Mouse (Mus musculus) right cerebral cortex, postnatal 14 days (tissue): ENCODE measurements around the gene Ctrc.

ENCODE experiments used
- DNase-seq: peaks from one replicate; pipeline ENCODE4 v3.0.0; 2022

The Ctrc gene

DNA sequence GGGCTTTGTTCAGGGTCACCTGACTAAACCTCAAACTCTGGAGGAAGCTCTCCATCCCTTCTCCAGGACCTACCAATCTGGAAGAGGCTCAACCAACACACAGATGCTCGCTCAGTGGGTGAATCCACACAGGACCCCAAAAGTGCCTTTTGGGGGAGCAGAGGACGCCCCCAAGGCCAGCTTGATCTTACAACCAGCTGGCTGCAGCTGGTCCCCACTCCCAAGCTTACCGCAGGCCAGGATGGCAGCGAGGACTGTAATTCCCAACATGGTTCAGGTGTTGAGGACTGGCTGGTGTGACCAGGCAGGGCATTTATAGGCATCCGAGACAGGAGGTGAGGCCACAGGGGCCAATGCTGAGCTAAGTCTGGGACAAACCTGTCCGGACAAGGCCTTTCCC is at the start of gene Ctrc:
TSS of gene Ctrc (minus strand) at position 361 of the 400 bp plus-strand sequence.
- no peak for DNase-seq

DNA sequence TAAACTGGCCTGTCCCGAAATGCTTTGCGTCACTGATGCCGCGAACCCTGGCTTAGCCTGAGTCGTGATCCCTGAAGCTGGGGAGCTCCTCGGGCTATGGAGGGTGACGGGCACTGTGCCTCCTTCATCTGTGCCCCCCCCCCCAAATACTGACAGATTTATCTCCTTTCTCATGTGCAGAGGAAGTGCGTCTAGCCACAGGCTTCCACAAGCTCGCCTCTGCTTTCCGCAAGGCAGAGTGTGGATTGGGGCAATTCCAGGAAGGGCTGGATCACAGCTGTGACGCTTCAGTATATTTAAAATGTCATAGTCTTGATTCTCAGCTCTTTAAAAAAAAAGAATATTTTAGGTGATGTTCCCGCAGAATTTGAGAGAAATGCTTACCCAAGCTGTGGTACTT is 49.6 kb upstream of the Ctrc start:
- peak; percentile 47 for DNase-seq

DNA sequence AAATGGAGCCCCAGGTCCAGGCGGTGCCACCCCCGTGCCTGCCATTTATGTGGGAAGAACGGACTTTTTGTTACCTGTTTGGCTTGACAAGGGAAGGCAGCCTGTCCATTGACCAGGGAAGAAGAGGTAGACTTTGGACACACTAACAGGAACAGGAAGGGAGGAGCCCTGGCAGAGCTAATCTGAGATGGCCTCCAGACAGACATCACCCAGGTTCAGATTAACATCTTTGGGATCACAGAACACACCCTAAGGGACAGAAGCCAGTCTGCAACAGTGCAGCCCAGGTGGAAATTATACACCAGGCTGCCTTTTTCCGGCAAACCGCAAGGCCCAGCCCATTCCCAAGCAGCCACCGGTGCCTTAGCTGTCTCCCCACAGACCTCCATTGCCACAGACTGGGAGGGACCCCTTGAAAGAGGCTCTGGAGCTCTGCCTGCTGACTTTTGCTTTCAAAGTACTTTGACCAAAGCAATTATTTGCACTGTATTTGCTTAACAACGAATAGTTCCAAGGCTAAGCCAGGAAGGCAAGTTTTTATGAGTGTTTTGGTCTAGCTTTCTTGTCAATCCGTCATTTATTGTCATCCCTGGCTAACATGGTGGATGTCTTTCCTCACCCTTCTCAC is 47.1 kb upstream of the Ctrc start:
- DNase-seq: no peak

DNA sequence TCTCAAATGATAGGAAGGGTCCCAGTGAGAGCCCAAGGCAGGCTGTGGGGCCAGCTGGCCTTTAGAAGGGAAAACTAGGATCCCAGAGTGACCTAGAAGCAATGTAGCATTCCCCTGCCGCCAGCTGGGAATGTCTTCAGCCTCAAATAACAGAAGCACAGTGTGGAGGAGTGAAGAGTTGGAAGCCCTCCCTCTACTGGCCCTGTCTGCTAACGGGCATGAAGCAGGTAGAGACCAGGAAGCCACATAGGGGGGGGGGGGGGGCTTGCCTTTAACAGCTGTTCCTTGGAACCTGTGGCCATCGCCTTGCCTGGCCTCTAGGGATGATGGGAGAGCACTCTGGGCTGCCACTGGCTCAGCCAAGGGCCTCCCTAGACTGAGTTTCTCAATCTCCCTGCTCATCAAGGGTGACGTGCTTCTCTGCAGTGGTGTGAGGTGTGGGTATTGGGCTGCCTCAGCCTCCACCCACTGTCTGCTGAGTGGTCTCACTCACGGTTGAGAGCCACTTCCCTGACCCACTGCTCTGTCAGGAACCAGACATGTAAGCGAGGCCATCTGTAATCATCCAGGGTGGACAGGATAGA is 40.3 kb upstream of the Ctrc start:
- no peak for DNase-seq

DNA sequence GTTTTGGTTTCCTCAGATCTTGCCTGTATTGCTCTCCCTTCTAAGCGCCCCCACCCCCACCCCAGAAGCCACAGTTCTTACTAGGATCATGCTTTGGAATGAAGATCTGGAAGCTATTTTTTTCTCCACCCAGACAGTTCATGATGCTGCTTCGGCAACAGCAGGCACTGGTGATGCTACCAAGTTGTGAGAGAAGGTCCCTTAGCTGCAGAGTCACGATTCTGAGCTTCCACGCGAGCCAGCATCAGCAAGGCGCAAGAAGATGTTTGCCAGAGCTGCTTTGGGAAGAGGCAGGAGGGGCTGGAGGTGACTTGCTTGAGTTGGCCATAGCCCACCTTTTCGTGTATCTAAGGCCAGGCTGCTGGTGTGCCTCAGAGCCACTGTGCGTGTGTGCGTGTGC is 39.3 kb upstream of the Ctrc start:
- DNase-seq: no peak

DNA sequence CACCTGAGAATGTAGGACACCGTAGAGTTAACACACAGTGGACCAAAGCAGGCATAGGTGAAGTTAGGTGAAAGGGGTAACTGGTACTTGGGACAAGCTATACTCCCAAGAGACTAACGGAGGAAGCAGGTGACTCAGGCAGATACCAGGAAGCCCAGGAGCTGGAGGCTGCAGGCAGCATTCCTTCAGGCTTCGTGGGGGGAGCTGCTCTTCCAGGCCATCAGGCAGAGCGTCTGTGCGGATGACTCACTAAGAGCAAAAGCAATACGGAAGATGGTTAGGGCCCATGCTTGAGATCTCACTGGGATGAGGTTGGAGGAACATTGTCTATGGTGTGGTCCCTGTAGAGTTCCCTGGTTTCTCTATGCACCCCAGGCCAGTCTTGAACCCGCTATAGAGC is 36.7 kb upstream of the Ctrc start:
- no peak for DNase-seq

DNA sequence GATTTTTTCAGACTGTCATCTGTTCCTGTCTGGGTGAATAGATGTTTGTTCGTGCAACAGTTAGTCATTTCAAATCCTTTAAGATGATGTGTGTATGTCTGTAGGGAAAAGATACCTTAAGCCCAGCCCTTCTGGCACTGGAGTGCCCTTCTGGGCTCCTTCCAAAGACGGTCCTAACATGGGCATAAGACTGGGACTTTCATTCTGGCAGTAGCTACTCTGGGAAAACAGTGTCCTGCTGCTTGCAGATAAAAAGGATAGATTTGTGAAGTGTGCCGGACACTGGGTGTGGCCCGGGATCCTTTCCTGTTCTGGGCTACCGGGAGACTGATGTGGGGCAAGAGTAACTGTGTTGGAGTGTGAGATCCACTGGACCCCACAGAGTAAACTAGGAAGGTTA is 35.8 kb upstream of the Ctrc start:
- no peak for DNase-seq

DNA sequence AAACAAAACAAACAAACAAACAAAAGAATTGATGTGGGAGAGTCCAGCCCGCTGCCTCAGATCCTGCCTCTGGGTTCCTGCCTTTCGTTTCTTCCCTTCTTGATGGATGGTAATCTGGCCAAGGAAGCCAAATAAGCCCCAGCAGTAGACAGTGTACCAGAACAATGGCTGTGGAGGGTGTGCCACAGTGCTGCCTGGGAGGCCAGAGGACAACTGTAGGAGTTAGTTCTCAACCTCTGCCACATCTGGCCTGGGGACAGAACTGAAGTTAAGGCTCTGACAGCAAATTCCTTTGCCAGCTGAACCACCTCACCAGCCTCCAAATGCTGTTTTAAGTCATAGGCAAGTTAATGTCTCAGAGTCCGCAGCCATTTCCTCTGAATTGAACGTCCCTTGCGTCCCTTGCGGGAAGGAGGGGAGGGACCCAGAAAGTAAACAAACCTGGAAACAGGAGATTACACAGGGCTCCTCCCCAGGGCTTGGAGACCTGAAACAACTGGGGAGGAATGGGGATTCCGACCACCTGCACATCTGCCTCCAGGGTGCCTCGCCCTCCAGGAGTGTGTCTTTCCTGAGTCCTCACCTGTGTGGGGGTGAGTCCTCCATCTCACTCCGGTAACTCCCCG is 35.2 kb upstream of the Ctrc start:
- DNase-seq: no peak

DNA sequence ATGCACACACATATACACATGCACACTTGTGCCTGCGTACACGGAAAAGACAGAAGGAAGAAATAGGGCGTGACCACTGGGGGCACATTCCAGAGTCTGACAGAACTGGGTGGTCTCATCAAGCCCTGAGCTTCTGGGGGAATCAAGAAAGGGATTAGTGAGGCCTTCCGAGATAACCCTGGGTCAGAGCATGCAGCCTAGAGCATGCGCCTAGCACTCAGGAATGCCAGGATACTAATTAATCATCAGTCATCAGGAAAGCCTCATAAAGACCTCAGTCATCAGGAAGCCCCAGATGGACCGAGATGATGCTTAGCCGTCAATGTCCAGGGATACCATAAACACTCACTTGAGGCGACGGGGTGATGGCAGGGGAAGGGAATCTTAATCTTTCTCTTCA is 33.7 kb upstream of the Ctrc start:
- no peak for DNase-seq

DNA sequence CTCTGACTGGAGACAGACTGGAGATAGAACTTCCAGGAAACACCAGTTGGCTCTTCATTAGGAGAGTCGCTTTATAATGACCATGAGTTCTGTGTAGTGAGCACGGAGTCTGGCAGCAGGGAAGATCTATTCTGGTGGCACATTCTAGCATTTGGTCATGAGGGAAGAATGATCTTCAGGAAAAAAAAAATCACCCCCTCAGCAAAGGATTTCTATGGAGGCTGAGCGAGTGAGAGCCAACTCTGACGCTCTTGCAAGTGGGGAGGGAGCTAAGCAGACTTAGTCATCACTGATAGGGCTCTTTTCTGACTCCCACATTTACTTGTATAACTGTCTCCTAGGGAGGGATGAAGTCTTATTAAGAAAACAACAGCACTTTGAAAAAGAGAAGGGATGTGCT is 32.9 kb upstream of the Ctrc start:
- no peak for DNase-seq

DNA sequence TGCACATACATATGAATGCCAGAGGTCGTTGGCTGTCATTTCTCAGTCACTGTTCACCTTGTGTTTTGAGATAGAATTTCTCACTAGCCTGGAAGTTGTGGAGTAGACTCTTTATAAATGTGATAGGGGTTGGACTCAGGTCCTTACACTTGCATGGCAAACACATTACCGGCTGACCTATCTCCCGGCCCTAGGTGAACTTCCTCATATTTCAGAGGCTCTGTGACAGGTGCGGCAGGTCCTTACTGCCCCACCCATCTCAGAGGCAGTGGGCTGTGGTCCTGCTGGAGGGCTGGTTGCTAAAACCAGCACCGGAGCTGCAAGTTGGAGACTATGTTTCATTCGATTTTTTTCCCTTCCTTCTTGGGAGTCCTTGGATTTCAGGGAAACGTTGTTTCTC is 32.5 kb upstream of the Ctrc start:
- no peak for DNase-seq

DNA sequence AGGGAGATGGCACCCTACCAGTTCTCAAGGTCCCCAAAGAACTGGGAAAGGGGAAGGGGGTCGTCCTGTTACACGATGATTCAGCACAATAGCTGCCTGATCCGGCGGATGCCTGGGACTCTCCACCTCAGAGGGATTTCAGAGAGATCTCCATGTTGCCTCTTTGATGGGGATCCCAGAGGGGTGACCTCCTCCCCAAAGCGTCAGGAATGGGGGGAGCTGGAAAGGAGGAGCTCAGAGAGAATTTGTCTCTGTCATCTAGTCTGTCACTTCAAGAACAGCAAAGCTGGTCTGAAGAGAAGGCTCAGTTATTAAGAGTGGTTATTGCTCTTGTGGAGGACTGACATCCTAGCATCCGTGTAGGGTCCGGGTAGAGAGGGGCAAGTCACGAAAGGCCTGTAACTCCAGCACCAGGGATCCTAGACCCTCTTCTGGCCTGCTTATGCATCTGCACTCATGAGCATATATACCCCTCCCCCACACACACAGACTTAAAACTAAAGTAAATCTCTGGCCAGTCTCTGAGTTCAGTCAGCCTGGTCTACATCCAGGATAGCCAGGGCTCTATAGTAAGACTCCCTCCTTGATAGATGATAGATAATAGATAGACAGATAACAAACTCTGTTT is 29.4 kb upstream of the Ctrc start:
- DNase-seq: no peak

DNA sequence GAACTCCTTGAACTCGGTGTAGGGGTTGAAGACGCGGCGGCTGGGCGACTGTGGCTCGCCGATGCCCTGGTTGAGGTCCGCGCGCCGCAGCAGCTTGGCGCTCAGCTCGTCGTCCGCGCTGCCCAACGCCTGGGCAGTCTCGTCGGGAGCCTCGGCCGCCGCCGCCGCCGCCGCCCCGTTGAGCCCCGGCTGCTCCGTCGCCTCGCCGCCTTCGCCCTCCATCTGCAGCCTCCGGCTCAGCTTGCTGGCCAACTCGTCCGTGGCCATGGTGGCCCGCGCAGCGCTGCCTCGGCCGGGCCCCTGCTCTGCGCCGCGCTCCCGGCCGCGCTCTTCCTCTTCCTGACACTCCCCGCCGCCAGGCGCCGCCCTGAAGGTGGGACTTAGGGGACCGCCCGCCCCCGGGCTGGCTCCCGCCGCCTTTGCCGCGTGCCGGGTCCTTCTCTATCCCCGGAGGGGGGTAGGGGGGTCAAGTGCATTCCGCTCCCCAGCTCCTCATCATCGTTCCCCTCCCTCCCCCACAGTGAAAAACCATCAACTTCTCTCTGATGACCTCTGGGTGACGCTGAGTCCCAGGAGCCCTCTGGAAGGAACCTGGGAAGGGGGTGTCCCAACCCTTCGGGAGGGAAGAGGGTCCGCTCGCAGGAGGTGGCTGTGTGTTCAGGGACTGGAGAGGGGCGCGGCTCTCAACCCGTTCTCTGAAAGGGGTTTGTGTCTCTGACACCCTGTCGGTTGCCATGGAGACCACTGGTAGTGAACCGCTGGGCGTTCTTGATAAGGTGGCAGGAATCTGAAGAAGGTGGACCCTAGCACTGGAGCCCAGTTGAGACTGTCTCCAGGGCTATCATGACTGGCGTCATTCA is 28.7 kb upstream of the Ctrc start, which contains the start of gene Efhd2:
TSS of gene Efhd2 (minus strand) at position 320 of the 860 bp plus-strand sequence.
- peak; percentile 81 for DNase-seq

DNA sequence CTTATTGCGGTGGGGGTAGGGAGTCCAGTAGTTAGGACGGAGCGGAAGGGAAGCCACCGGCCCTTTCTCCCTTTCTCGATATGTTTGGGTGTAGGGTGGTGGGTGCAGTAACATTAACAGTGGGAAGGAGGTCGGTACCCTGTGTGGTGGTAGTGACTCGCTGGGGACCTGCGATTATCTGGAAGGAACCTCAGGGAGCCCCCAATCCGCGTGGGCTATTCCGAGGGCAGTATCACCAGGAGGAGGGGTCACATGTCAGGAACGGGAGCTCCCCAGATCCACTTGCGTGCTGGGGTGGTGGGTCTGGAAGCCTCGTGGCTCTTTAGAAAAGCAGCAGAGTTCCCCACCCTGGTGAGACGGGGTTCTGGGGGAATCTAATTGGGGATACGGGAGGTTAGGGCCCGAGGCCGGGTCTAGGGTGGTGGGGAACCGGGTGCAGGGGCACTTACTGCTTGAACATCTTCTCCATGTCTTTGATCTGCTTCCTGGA is 28.0 kb upstream of the Ctrc start:
- peak; percentile 9 for DNase-seq

DNA sequence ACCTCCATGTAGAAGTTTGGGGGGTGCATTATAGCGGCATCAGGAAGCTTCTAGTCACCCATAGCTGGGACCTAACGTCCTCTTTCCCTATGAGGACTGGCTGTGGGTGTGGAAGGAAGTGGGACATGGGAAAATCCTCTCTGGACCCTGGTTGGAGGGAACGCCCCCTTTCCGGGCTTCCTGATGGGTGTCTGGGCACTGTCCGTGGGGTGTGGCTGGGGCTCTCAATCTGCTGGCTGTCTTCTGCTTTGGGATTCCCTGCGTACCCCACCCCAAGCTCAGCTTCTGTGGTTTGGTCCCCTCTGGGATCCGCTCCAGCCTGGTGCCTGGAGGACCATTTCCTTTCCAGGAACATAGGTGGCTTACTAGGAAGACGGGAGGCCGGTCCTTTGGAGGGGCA is 26.8 kb upstream of the Ctrc start:
- peak; percentile 10 for DNase-seq

DNA sequence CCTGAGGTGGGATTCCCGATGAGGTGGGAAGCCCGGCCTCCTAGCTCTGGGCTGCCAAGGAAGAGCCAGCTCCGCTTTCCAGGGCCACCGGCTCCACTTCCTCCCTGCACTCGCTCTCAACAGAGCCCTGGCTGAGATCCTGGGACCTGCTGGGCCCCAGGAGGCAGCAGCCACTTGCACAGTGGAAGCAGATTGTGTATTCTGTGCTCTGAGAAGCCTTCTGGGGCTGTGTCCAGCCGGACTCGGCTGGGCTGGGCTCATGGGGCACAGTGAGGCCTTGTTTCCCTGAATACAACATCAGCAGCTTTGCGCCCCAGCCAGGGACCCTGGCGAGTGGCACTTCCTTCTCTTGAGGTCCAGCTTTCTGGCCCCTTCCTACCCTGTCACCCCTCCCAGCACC is 25.8 kb upstream of the Ctrc start:
- DNase-seq: peak; percentile 60

DNA sequence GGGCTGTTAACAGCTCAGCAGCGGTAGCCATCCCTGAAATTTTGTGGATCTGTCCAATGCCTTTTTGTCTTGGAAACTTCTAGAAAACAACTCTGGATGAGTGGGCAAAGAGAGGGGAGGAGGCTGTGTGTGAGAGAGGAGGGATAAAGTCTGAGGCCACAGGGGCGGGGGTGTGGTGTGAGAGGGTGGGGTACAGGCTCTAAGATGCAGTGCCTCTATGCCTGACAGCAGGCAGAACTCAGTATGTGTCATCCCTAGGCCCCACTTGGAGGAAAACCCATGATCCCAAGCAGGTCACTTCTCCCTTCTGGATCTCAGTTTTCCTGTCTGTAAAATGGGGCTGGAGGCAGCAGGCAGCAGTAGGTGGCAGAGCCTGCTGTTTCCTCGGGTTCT is 25.2 kb upstream of the Ctrc start:
- DNase-seq: no peak

DNA sequence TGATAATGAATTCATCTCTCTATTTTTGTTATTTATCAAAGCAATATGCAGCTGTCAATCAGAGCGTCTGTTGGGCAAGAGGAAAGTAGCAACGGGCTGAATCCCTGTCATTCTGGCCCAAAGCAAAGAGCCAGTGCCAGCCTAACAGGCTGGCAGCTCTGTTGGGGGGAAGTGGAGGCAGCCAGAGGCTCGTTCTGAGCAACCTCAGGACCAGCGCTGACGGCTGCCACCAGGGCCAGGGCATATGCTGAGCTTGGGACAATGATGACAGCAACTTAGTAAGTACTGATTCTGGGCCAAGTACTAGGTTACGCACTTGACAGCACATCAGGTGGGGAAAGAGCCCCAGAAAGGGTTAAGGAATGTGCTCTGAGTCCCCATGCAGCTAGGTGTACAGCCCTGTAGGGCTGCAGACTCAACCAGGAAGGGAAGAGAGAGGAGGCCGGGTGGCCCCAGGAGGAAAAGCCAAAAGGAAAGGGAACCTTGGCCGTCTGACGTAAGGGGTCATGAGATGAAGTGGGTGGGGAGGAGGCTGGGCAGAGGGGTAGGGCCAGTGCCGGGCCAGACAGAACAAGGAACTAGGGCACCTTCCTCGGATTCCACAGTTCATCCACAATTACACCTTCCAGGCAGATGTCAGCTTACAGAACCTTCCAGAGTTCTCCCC is 24.6 kb upstream of the Ctrc start:
- DNase-seq: no peak

DNA sequence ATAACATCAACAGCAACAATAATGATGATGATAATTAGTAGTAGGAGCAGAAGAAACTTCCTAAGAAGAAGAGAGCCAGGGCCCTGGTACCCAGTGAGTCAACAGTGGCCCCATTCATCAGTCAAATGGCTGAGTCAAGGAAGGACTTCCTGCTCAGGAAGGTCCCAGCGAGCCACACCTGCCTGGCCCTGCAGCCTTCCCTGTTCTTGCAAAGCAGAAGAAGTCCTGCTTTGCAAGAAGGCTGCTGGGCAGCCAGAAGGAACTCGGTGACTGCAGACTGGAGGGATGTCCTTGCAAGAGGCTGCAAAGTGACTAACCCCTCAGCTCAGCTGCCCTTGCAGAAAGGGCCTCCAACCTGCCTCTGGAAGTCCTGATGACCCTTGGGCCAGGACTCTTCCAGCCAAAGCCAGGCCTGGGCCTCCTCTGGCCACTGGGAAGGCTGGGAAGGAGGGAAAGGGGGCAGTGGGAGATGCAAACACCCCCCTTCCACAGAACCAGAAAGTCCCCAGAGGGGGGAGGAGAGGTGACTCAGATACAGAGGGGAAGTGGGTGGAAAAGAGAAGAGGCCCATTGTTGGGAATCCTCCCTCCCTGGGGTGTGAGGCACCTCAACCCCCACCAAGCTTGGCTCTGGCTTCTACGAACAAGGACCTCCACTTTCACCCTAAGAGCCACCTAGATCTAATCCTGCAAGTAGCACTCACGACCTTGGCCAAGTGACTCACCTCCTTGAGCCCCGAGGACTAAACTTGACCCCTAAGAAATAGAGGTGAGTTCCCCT is 23.5 kb upstream of the Ctrc start:
- no peak for DNase-seq

DNA sequence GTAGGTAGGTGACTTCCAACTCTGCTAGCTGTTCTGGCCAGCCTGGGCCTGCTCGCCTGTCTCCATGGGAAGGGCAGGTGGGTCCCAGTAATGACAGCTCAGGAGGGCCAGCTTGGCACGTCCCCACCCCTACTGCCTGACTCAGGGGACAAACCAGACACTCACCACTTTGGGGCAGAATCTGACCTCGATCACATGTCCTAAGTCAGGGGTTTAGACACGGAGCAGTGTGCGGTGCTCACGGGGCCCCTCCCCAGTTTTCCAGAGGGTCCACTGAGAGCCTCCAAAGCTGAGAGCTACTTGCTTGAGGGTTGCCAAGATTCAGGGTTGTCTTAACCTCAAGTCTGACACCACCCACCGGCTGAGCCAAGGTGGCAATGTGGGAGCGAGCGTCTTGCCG is 21.9 kb upstream of the Ctrc start:
- DNase-seq: no peak

DNA sequence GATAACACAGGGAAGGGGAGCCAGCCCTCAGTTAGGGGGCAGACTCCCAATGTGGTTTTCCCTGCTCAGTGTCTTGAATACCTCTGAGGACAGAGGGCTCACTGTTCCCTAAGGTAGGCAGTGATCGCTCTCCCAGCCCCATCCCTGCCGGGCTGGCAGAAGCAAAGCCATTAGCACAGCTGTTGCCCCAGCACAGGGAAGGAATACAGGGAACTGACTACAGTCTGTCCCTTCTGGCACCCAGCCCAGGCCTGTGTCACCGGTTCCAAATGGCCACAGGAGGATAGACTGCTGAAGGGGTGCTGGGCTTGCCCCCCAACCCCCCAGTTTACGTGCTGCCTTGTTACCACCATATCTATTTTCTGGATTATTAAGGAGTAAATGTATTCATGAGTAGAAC is 21.3 kb upstream of the Ctrc start:
- DNase-seq: peak; percentile 83
